Mouse (Mus musculus) midbrain, postnatal 0 days (tissue): ENCODE results near the gene Marc1. TPM values are rescaled to one million over a fixed set of nuclear protein-coding genes. Genes with fewer than 3 reads are reported as not detected.

Experiments
- ATAC-seq: fragments of 200-750 bp; cut with Nextera tagmentation; 2 replicates; pipeline ENCODE4 v1.8.0; 2017; ENCODE audit warnings: moderate number of reproducible peaks, mild to moderate bottlenecking, moderate TSS enrichment, moderate library complexity; ENCODE audit not compliant: low FRiP score
- DNase-seq: peaks from one replicate; pipeline ENCODE4 v3.0.0-alpha.2; 2015; ENCODE audit warnings: low spot score
- H3K27ac ChIP-seq: fragments of 300-500 bp; sonication (generic); 2 replicates; pipeline ENCODE4 v1.5.1; 2014; ENCODE audit warnings: low read depth, mild to moderate bottlenecking, low read length, mixed read lengths
- H3K27me3 ChIP-seq: fragments of 300-500 bp; sonication (generic); 2 replicates; pipeline ENCODE4 v1.6.1; 2014; ENCODE audit warnings: low read length, control low read depth, mixed read lengths; ENCODE audit not compliant: insufficient read depth
- H3K36me3 ChIP-seq: fragments of 300-500 bp; sonication (generic); 2 replicates; pipeline ENCODE4 v1.6.1; 2014; ENCODE audit warnings: low read length, control low read depth, mixed read lengths; ENCODE audit not compliant: insufficient read depth
- H3K4me1 ChIP-seq: fragments of 300-500 bp; sonication (generic); 2 replicates; pipeline ENCODE4 v1.6.1; 2014; ENCODE audit warnings: mild to moderate bottlenecking, control low read depth, antibody characterized with exemption, low read length, mixed read lengths; ENCODE audit not compliant: insufficient read depth
- H3K4me2 ChIP-seq: fragments of 300-500 bp; sonication (generic); 2 replicates; pipeline ENCODE4 v1.6.1; 2014; ENCODE audit warnings: low read depth, mild to moderate bottlenecking, low read length, mixed read lengths; ENCODE audit not compliant: poor library complexity, severe bottlenecking
- H3K4me3 ChIP-seq: fragments of 300-500 bp; sonication (generic); 2 replicates; pipeline ENCODE4 v1.5.1; 2014; ENCODE audit warnings: low read depth, mild to moderate bottlenecking, low read length, moderate library complexity
- H3K9ac ChIP-seq: fragments of 300-500 bp; sonication (generic); replicated peaks from 2 replicates; pipeline ENCODE4 v1.6.1; 2014; ENCODE audit warnings: mild to moderate bottlenecking, low read length, moderate library complexity, mixed read lengths; ENCODE audit not compliant: poor library complexity, severe bottlenecking
- H3K9me3 ChIP-seq: fragments of 300-500 bp; sonication (generic); 2 replicates; pipeline ENCODE4 v1.6.1; 2016; ENCODE audit warnings: low read length, control low read depth
- CTCF ChIP-seq: IDR thresholded peaks from 2 replicates; pipeline ENCODE4 v1.5.1; 2016; ENCODE audit warnings: antibody characterized with exemption, mild to moderate bottlenecking
- WGBS: fragments of 180-500 bp; shearing (Covaris S2); extraction: QIAGEN DNeasy Blood & Tissue Kit; methylation state at CpG from one replicate; pipeline ENCODE4 v1.1.7; 2014; 5-methylcytosine and 5-hydroxymethylcytosine counted together
- polyA plus RNA-seq: library from polyadenylated mRNA; unstranded; fragments of >200 nt; fragmentation: Nextera tagmentation; extraction: Ambion mirVana; gene quantifications from 2 replicates; pipeline ENCODE4 v1.2.1, GENCODE M21; 2015
- total RNA-seq: library from RNA; depleted of rRNA; stranded (reverse); fragments of >200 nt; gene quantifications from 2 replicates; pipeline ENCODE4 v1.2.3, GENCODE M21; 2014

The Marc1 gene
- total and polyA plus RNA-seq, 2 experiments from 2014 or later, result 0.21 to 0.55 TPM

GRCm38 (mm10) chr1:184793163-184793876 lies 17.8 kb downstream of the Marc1 start:
- Histone ChIP-seq H3K9me3 (no peaks in the 10 kb centered on the region), H3K9ac (no peak overlapping the region), H3K27me3 (no peaks in the 10 kb centered on the region), H3K4me2 (no peak overlapping the region), H3K4me3 (no peak overlapping the region), H3K27ac (no peak overlapping the region), H3K36me3 (no peaks in the 10 kb centered on the region), H3K4me1 (no peaks in the 10 kb centered on the region)
- 22% methylated on average over 27 of the region's 27 CpGs for WGBS
- peak; percentile 62 for TF ChIP-seq CTCF
- no peak for ATAC-seq
- peak; percentile 30 for DNase-seq

- H3K9me3 ChIP-seq, result no peaks in the 10 kb centered on the region
- no peak overlapping the region for H3K27ac ChIP-seq
- no peaks in the 10 kb centered on the region for H3K4me1 ChIP-seq
- 12% methylated on average over 2 of the region's 2 CpGs for WGBS
- ATAC-seq, result no peak
- no peak overlapping the region for H3K4me3 ChIP-seq
- H3K36me3 ChIP-seq, result no peaks in the 10 kb centered on the region
- H3K4me2 ChIP-seq, result no peak overlapping the region
- DNase-seq, result peak; percentile 68
- no peak overlapping the region for H3K9ac ChIP-seq
- no peaks in the 10 kb centered on the region for H3K27me3 ChIP-seq
- TF ChIP-seq CTCF, result peak; percentile 88
These were observed 20.0 kb downstream of the Marc1 start for GRCm38 (mm10) chr1:184791109-184791508.

- H3K36me3 ChIP-seq, result no peaks in the 10 kb centered on the region
- peak; percentile 38; the same call in 1 of the 2 replicates for TF ChIP-seq CTCF
- 69% methylated on average over 13 of the region's 13 CpGs for WGBS
- H3K4me3 ChIP-seq, result no peak overlapping the region
- no peak overlapping the region for H3K9ac ChIP-seq
- no peak for ATAC-seq
- H3K9me3 ChIP-seq, result no peaks in the 10 kb centered on the region
- no peaks in the 10 kb centered on the region for H3K27me3 ChIP-seq
- H3K4me1 ChIP-seq, result no peaks in the 10 kb centered on the region
- no peak for DNase-seq
- no peak overlapping the region for H3K4me2 ChIP-seq
- H3K27ac ChIP-seq, result no peak overlapping the region
These were observed 24.5 kb downstream of the Marc1 start for GRCm38 (mm10) chr1:184786376-184787151.

GRCm38 (mm10) chr1:184783641-184784040 lies 27.5 kb downstream of the Marc1 start:
- Histone ChIP-seq H3K9ac (no peak overlapping the region), H3K4me2 (no peak overlapping the region), H3K9me3 (no peaks in the 10 kb centered on the region), H3K27ac (no peak overlapping the region), H3K4me3 (no peak overlapping the region), H3K4me1 (no peaks in the 10 kb centered on the region), H3K27me3 (no peaks in the 10 kb centered on the region), H3K36me3 (no peaks in the 10 kb centered on the region)
- no peak for TF ChIP-seq CTCF
- no peak for ATAC-seq
- no peak for DNase-seq
- 81% methylated on average over 4 of the region's 4 CpGs for WGBS

- no peak for TF ChIP-seq CTCF
- no peaks in the 10 kb centered on the region for H3K36me3 ChIP-seq
- H3K4me2 ChIP-seq, result no peak overlapping the region
- no peak overlapping the region for H3K4me3 ChIP-seq
- WGBS, result 77% methylated on average over 14 of the region's 14 CpGs
- ATAC-seq, result no peak
- no peak for DNase-seq
- H3K9ac ChIP-seq, result no peak overlapping the region
- no peaks in the 10 kb centered on the region for H3K9me3 ChIP-seq
- H3K27ac ChIP-seq, result no peak overlapping the region
- 0 out of 2 replicates have a peak, but pooled peaks cover 2% of the 10 kb centered on the region for H3K4me1 ChIP-seq
- H3K27me3 ChIP-seq, result no peaks in the 10 kb centered on the region
These were observed 29.0 kb downstream of the Marc1 start for GRCm38 (mm10) chr1:184782161-184782513.
